Mouse (Mus musculus) inflammation-experienced regulatory T-cells, adult 6 months (primary cell): ENCODE data around the gene 1700021F07Rik. TPM values are rescaled to one million over a fixed set of nuclear protein-coding genes. Genes with fewer than 3 reads are reported as not detected.

Source experiments
- ATAC-seq: one replicate; pipeline ENCODE4 v1.8.0; 2017
- polyA plus RNA-seq, 3 experiments: library from polyadenylated mRNA; unstranded; fragments of 100-300 nt; shearing (Covaris generic); gene quantifications; one replicate each; pipeline ENCODE4 v1.2.1; 2017

The 1700021F07Rik gene
- polyA plus RNA-seq, result not detected

DNA sequence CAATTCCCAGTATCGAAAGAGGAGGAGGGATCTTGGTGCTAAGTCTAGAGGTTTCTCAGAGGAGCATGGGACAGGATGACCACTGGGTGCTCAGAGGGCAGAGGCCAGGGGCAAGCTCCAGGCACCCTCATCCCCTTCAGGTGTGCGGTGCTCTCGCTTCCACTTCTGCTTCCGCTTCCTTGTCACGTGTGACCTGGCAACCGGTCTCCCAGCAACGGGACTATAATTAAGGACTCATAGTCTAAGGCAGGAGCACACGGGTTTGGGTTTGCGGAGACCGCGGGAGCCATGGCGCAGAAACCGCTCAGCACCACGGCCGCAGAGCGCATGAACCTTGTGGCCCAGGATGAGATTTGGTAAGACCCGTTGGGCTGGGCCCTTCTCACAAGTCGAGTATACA is at the start of gene 1700021F07Rik:
Gene 1700021F07Rik, plus strand, starts transcription at position 211 of the 400 bp plus-strand sequence.
- ATAC-seq, result no peak

DNA sequence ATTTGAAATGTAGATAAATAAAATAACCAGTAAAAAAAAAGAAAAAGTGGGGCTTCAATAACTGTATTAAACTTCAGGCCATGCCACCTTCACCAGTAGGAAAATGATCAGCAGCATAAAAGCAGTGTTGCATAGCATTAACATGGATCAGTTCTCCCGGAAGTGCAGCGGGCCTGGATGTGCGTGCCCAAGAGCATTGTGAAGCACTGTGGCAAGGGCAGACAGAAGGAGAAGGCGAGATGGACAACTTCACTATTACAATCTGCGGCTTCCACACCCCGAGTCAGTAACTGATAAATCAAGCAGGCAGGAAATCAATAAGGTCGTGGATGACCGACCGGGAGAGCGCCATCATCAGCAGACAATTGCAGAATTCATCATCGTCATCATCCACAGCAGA is 49.2 kb upstream of the 1700021F07Rik start:
- no peak for ATAC-seq

DNA sequence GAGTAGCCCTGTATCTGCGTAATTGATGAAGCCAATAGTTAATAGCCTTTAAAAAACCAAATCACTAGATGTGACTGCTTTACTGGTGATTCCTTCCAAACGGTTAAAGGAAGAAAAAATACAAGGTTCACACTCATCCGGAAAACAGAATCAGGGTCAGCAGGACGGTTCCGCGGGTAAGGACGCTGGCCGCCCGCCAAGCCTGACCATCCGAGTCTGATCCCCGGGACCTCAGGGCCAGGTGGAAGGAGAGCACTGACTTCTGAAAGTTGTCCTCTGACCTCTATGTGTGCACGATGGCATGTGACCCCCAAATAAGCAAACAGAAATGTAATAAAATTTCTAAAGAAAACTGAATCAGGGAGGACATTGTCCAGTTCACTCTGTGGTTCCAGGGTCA is 43.3 kb upstream of the 1700021F07Rik start:
- ATAC-seq, result no peak

DNA sequence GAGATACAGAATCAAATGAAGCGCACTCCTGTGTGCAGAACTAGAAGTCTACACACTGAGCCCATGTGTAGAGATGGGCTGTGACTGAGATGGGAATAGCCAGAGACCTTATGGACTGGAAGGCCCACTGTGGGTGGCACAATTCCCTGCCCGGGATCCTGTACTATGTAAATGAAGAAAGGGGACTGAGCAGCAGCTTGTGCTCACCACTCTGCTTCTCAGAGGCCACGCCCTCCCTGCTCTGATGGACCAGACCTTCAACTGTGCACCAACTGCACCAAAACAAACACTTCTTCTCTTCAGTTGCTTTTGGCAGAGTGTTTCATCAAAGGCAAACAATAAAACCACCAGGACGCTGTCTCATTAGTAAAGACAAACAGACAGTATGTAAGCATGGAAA is 37.9 kb upstream of the 1700021F07Rik start:
- no peak for ATAC-seq

DNA sequence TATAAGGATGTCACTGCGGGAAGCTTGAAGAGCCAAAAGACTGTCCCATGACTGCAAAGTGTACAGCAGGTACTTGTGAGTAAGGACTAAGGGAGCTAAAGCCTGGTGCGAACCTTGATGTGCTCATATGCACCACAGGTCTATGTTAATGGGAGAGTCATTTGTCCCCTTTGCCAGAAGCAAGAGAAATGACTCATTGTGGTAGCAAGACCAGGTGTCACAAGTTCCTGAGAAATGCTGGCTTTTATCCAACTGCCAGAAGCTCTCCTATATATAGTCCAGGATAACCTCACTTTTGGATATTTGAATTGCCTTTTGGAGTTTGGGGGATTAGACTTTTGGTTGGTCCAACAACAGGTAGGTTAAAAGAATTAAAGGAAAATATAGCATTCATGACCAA is 22.8 kb upstream of the 1700021F07Rik start:
- no peak for ATAC-seq

DNA sequence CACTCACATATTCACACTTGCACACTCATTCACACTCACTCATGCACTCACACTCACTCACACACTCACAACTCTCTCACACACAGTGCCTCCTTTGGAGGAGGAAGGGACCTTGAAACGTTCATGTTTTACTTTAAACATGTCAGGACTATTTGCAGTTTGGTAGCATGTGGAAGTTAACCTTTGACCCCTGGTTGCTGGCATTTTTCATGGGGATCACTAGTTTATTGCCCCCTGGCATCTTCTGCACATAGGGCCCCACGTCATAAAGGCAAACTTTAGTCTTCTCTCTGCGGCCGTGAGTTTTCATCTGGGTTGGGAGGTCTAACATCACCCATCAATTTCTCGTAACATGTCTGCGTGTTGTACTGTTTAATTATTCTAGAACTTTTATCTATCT is 8.4 kb upstream of the 1700021F07Rik start:
- ATAC-seq, result no peak

DNA sequence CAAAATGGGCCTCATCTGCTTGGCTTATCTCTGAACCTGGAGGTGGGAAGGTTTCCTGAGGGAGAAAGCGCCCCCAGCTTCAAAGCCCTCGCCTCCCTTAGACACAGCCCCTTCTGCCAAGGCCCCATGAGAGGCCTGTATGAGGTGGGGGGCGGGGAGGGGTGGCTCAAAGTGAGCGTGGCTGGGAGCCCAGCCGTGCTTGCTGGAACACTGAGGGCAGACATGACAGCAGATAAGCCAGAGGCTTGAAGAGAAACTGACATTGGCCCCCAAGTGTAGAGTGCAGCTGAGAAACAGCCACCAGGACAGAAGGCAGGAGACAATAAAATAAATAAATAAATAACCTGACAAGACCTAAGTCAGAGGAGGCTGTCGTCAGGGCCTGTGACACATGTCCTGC is 7.2 kb upstream of the 1700021F07Rik start:
- ATAC-seq, result no peak

DNA sequence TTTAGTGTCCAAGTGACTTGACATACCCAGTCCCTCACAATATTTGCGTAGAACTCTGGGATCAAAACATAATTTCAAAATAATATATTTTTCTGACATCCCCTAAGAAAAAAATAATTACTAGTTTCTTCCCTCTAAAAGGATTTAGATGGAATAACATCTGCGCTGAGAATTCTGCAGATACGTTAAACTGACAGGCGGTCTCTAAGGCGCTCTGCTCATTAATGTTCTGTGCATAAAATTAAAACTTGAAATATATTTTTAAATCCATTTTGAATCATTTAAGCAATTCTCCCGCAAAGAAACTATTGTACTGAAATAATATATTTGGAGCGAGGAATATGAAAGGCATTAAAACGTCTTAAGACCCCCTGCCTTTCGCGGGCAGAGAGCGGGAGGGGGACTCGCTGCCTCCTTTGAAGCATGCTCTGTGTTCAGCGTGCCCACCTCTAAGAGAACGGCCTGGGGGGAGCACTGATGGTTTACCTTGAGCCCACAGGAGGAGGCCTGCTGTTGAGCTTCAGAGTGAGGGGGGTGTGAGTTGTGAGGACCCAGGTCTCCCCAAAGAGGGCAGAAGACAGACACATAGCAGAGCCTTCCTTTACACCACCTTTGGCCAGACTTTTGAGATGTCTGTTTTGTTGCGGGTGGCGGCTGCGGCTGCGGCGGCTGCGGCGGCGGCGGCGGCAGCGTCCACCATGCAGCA is 6.1 kb upstream of the 1700021F07Rik start:
- no peak for ATAC-seq

DNA sequence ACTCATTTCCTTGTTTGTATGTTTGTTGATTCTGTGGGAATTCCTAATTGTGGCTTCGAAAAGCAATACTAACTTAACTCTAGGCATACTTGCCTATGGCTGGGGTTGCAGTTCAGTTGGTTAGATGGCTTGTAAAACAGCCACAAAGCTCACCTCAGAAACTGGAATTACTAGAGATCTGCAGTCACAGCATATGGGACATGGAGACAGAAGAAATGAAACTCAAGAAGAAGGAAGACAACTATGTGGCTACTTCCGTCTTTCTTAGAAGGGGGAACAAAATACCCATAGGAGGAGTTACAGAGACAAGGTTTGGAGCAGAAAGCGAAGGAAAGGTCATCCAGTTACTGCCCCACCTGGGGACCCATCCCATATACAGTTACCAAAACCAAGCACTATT is 6.1 kb downstream of the 1700021F07Rik start:
- no peak for ATAC-seq

DNA sequence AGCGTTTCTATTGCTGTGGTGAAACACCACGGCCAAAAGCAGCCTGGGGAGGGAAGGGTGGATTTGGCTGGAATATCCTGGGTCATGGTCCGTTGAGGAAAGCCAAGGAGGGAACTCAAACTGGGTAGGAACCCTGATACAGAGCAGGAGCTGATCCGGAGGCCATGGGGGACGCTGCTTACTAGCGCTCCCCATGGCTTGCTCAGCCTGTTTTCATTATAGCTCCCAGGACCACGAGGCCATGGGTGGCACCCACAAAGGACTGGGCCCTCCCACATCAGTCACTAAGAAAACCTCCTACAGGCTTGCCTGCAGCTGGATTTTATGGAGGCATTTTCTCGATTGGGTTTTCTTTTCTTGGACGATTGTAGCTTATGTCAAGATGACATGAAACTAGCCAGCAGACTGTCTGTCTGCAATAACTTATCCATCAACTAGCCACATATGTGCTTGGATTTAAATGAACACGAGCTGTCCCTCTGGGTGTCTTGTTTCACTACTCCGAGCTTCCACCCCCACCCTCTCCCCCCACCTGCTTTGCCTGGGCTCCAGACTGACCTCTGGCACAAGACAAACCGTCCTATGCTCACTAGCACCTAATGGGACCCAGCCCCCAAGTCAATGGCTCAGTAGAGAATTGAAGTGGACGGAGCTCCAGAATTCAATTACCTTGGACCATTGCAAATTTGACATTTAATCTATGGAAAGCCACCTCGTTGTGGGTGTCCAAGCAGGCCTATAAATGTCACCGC is 10.5 kb downstream of the 1700021F07Rik start:
- no peak for ATAC-seq

DNA sequence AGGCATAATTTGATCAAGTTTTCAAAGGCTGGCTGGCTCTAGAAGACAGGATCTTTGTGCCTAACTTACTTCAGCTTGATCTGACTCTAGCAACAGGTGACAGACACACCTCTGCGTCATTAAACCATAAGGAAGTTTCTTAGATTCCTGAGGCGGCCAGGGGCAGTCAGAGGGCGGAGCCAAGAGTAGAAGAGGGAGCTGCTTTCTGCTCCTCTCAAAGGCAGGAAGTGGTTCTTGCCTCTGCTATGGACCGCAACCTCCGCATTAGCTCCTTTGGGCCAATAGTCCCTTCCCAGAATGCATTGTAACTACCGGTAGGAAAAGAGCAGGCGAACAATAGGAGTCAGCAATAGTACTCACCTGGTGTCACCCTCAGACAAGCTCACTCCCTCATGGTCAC is 12.2 kb downstream of the 1700021F07Rik start:
- ATAC-seq, result peak; percentile 97

DNA sequence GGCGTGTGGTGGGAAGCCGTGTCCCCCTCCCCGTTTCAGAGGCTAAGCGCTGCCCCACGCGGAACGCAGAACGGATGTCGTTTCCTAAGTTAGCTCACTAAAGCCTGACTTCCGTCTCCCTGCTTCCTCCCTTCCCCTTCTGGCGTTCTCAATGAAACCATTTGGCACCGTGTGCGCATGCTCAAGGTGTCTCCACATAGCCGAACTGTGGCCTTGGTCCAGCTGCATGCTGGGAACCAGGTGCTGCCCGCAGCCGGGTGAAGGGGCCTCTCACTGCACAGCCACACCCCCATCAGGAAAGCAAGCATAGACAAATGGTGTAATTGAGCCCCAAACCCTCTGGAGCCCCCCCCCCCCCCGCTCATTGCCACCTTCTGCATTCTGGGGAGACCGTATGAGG is 13.0 kb downstream of the 1700021F07Rik start:
- no peak for ATAC-seq

DNA sequence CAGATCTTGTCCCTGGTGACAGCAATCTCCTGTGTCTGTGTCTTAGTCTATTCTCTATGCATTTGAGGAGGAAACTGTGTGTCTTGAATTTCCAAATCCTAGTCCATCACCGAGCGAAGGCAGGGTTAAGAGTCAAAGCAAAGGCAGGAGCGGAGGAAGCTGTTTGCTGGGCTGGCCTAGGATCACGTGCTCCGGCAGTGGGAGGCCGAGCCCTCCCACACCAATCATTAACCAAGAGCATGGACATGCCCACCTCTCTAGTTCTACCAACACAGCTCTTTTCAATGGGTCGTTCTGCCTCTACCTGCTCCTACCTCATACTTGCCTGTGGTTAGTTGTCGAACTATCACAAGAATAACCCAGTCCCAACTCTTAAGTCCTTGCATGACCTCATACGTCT is 13.5 kb downstream of the 1700021F07Rik start:
- ATAC-seq, result no peak

DNA sequence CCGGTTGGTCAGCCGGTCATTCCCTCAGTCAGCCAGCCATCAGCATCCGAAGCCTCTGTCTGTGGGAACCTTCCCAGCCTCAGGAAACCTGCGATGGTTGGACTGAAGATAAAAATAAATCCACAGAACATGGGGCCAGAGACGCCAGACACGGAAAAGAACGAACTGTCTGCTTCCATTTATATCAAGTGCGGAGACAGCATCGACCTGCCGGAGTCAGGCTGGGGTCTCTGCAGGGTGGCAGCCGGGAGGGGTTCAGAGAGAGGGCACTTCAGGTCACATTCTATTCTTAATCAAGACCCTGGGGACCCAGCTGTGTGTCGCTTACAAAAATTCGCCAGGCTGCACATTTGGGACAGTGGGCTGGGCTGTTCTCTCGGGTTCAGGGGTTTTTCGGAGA is 17.4 kb downstream of the 1700021F07Rik start:
- ATAC-seq, result no peak

DNA sequence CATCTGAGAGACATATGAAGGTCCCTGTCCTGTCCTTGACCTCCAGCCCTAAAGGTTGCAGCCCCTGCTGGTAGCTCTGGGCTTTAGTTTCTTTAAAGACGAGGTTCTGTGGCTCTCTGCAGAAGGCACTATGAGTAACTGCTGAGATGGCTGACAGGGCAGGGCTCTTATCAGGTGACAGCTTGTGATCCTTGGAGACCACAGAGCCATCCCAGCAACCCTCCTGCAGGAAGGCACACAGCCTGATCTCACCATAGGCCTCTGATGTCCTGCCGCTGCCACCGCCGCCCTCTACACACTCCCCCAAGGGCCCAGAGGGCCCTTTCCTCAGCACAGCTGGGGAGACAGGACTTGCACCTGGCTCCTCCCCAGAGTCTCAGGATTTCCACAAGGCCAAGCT is 19.4 kb downstream of the 1700021F07Rik start:
- ATAC-seq, result no peak

DNA sequence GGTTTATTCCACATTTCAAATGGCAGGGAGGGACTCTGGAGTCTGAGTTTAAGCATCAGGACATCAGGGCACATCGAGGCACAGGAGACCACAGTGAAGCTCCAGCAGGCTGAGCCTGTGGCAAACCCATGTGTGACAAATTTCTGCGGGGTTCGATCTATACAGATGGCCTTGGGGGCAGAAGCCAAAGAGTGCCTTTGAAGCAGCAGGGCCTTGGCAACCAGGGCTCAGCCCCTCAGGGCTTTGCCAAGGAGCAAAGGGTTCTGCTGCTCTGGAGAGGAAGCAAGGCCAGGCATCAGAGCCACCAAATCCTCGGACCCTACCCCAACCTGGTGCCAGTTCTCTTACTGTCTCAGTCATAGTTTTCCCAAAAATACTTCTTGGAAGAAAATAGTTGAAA is 20.3 kb downstream of the 1700021F07Rik start:
- ATAC-seq, result no peak

DNA sequence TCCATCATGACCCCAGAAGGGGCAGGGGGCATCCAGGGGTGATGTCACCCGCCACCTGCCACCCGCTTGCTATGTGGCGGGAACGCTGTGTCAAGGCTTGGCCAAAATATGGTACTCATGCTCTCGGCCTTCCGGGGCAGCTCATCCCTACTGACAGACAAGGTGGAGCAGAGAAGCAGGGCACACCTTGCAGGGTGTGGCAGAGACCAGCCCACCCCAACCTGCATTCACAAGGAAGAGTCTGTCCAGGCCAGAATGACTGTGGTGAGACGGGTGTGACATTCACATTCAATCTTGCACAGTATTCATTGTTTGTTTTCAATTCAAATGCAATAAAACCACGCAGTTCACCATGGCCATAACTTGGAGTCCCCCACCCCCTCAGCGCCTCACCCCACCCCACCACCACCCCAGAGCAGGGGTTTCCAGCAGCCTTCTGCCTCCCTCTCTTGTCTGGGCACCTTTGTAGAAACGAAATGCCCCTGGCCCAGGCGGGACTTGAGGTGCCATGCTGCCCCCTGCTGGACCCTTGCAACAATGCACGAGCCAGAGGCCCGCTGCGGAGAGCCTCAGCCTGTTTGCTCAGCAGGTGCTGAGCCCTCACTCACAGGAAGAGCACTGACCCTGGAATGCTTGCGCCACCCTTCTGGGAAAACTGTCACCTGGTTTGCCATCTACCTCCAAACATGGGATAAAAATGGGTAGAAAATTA is 23.8 kb downstream of the 1700021F07Rik start:
- peak; percentile 88 for ATAC-seq

DNA sequence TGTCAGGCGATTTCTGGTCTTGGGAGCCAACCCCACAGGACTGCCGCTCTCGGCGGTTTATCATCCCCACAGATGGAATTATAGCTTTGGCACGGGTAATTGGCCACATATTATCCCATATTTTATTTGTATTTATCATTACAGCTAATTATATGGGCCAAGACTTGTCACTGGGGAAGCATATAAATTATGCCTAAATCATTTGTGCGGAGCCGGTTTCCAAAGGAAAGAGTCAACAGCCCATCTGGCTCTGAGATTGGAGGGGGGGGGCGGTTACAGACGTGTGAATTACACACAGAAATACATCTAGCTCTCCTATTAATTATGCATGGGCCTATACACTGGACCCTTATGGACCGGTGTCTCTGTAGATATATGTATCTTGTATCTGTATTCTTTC is 26.9 kb downstream of the 1700021F07Rik start:
- ATAC-seq, result no peak

DNA sequence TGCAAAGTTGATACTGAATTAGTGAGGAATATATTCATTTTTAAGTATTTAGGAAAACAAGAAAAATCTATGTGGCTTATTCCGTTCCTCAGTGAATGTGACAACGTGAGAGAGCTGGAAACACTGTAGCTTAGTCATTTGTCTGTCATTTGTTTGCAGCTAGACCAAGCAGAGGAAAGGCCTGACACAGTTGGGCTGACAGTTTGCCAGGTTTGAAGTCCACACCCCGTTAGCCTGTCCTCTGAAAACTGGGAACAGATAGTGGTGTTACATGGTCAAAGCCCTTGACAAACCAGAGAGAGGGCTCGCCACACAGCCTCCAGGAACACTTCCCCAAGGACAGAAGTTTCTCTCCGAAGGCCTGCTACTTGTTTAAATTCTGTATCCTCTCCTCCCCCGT is 28.3 kb downstream of the 1700021F07Rik start:
- no peak for ATAC-seq

DNA sequence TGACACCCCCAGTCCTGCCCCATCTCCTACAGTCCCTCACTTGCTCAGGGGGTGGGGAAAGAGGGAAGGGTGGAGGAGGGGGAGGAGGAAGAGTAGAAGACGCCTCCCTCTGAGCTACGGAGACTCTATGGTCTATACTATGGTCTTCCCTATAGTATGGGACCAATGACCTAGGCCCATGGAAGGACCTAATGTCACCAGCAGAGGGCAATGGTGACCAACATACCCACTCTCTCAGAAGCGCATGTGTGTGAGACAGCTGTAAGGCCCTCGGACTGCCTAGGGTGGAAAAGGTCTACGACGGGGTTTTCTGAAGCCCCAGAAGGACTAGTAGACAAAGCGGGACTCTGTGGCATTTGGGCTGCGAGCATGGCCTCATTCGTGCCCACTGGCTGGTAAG is 31.5 kb downstream of the 1700021F07Rik start:
- ATAC-seq, result peak; percentile 32

DNA sequence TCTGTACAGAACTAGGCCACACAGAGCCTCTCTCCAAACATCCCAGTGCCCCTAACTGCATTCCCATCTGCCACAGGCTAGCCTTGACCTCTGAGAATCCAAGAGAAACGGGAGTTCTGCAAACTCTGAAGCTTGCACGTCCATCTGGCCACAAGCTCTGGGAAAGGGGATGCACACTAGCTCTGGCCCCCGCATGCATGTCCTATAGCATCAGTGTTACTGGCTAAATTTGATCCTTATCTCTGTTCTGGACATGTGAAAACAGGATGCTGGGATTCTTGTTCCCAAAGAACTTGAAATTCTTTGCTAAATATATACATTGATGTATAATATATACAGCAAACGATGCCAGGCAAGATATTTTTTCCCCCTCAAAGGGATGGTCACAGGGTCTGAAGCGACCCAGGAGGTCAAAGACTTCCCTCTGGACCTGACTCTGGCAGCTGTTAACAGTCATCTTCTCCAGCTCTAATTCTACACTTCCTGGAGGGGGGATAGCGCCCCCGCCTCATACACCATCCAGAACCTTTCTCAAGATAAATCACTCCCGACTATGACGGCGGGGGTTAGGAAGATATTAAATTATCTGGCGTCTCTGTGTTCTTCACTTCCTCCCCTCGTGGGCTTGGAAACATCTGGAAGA is 36.5 kb downstream of the 1700021F07Rik start:
- no peak for ATAC-seq

DNA sequence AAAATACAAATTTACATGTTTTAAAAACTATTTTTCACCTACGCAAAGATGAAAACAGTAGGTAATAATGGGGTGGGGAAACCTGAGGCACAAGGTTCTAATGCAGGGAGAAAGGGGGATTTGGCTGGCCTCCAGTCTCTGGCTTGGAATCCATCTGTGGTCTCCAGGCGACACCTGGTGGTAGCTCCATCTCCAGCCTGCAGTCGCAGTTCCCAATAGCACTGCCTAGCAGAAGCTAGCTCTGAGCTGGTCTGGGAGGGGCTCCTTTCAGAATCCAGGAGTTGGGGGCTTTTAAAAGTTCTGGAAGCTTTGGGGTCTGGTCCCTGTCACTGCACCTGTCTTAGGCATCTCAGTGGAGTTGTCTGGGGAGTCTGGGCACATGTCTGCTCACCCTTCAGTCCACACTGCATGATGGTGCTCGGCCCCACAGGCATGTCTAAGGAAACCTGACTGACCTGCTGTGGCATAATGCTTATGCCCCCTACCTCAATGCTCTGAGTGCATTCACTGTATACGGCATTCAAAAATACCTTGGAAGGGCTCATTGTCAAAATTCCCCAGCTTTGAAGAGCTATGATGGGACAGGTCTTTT is 39.6 kb downstream of the 1700021F07Rik start:
- no peak for ATAC-seq

DNA sequence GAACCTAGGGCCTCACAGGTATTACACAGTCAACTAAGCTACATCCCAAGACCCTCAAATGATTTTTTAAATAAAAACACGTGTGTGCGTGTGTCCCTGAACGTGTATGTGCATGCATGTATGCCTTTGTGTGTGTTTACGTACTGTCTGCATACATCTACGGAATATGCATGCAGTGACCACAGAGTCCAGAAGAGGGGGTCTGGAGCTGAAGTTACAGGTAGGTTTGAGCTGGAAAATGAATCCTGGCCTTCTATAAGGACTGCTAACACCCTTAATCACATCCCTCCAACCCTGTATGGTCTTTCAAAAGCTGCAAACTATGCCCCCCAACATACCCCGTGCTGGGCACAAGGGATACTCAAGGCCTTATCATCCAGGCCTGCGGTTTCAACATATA is 41.0 kb downstream of the 1700021F07Rik start:
- no peak for ATAC-seq
